Mouse (Mus musculus) urinary bladder, postnatal 4 days (tissue): Measurements from ENCODE around the gene Thsd4.

Experiments
- DNase-seq, 2 experiments: peaks; one replicate each; pipeline ENCODE4 v3.0.0; 2021 to 2022; ENCODE audit warnings: low spot score in 2 of 2

Thsd4 gene

DNA sequence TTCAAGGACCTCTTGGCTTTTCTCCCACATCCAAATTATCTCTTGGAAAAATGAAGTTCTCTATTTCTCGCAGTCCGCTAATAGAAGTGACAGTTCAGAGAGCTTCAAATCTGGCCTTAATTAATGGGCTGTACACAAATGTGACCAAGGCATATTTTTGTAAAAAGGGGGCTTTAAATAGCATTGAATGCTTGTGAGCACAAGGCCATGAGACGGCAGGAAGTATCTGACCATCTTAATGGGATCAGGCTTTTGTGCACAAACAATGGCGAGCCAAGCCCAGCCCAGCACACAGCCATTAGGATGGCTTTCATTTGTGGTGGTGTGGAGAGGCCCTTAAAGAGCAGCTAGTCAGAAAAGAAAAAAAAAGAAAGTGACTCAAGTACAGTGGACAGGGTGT lies 445.4 kb downstream of the Thsd4 start:
- no peak for DNase-seq

DNA sequence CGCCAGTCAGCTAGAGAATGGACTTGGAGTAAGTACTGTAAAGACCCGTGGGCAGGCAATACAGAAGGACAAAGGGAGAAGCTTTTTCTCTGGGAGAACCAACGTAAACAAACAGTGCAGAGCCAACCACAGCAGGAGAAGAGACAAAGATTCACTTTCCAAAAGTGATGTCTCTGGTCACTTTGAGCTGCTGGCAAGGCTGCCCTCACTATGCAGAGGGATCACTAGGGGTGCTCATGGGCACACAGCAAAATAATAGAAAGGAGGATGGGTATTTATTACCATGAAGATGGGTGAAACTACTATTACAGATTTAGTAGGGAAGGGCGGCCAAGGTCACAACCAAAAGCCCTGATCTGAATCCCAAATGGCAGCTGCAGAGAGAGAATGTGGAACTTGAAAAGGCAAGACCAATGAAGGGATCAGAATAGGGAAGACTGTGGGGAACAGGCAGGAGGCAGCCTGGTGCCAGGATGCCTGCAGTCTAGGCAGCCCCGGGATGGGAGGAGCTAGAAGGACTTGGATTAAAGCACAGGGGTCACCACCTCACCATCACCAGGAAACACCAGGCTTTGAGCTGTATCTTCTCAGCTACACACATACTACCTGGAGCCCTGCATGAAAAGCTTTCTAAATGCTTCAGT lies 450.1 kb downstream of the Thsd4 start:
- no peak for DNase-seq

DNA sequence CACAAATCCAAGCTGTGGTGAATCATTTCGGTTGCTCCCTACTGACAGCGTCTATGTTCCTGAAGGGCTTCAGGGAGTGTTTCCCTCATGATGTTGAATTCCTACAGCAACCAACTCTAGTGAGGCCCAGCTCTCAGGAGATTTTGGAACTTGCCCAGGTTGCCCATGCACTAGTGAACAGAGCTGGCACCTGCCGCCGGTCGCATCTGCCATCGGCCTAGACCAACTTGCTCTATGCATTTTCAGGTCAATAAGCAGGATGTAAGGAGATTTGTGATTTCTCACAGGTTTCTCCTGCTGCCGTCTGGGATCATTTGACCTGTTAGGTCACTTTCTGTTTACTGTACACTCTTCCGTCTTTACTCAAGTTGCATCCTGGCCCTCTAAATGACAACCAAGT lies 454.6 kb downstream of the Thsd4 start:
- no peak for DNase-seq

DNA sequence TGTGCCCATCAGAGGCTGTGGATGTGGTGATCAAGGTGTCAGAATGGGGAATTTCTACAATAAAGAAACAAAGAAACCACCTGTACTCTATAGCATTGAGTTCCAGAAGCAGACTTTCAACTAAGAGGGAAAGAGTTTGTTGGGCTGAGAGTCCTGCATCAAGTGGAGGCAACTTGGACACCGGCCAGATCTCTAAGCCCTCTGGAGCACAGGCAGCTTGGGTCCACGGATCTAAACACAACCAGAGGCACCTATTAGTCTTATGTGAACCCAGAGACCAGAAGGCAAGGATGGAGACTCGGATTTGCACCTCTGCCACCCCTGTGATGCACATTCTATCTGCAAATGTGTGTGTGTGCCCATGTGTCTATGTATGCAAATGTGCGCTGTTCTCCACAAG lies 456.7 kb downstream of the Thsd4 start:
- no peak for DNase-seq

DNA sequence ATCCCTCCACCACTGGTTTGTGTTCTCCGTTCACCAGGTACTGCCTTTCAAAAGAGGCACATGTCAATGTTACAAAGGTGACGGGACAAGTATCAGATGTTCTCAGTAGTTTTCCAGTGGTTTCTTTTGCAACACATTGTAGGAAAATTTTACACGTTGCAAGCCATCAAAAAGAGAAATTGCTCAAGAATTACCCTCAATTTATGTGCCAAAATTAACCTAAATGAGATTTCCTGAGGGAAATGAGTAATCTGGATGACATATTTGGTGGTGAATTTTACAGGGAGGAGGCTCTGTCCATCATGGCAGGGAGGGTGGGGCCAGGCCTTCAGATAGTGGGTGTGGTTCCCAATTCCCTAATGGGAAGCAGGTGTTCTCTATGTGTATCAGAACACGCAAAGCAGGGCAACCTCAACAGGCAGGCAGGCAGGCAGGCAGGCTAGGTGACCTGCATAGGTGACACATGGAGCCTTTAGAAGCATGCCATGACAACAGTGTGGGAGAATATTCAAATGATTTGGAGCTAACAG lies 458.6 kb downstream of the Thsd4 start:
- no peak for DNase-seq

DNA sequence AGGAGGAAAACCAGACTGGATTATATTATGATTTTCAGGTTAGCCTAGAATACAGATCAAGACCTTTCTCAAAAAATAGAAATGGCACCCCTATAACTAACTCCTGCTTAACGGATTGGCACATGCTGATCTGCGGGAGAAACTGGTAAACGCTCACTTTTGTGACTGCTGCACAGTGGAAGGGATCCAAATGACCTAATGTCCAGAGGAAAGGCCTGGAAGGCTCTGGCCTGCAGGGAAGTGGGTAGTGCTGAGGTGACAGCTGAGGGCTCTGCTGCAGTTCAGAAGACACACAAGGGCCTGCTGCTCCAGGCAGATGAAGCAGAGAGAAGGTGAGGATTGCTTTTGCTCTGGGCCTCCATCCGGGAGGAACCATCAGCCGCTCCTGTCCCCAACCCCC lies 465.7 kb downstream of the Thsd4 start:
- DNase-seq = no peak

DNA sequence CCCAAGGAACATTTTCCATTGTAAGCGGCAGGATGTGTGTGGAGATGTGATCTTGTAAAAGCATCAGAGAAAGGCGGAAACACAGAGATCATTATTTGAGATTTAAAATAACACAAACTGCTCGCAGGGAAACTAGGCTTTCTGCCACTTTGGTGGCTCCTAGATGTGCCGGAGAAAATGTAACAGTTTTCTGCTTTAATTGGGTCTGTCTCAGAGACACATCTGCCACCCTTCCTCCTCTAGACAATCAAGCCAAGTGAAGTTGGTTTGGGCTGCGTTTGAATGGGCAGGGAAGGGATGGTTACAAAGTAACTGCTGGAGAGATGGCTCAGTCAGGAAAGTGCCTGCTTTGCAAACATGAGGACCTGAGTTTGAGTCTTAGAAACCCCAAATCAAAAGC lies 466.9 kb downstream of the Thsd4 start:
- no peak for DNase-seq

DNA sequence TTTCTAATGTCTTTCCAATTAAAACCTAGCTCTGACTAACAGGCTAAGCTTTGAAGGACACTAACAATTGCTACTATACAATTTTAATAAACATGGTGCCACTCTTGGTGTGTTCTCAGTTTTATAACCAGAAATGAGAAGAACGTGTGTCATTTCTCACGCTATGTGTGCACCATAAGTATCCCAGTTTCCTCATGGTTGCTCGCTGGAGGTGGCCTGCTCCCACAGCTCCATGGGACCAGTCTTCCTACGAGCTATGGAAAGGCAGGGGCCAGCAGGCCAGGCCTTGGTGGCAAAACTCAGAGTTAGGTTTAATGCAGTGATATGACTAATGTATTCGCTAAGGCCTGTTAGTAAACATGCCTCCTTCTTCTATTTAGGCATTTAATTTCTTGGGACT lies 468.7 kb downstream of the Thsd4 start:
- DNase-seq = no peak

DNA sequence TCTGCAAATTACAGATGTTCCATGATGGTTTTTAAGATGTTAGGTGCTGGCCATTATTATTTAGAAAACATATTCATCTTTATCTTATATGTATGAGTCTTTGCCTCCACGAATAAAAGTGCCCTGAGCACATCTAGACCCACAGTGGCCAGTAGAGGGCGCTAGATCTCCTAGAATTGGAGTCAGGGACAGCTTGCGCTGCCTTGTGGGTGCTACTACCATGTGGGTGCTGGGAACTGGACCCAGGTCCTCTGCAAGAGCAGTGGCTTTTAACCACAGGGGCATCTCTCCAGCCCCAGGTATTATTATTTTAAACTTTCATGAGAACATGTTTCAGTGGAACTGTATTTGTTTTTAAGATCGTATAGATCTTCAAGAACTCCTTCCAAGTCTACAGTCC lies 469.4 kb downstream of the Thsd4 start:
- DNase-seq = no peak

DNA sequence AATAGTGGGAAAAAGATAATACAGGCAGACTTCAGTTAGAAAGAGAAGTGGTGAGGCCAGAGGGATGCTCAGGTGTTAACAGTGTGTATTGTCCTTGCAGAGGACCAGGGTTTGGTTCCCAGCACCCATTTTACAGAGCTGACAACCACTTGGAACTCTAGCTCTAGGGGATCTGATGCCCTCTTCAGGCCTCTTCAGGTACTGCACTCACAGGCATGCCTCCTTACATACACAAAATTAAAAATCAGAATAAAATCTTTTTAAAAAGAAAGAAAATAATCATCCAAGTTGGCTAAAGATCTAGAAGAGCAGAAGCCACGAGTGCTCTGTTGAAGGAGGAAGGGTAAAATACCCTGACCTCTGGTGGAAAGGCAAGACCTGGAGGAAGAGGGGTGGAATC lies 478.7 kb downstream of the Thsd4 start:
- no peak for DNase-seq

DNA sequence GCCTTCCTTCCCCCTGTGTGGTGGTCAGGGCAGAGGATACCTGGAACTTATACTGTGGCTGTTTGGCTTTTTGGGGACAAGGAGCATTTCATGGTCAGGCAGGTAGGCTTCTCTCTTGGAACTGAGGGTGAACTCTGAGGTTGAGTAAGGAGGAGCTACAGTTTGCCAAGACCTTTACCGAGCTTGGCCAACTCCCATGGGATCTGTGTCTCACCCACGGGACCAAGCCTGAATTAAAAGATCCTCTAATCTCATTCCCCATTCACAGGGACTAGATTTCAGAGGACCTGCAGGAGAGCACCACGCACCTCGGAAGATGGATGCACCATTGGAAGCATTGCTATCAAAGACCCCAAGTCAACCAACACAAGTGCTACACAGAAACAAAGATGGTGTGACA lies 487.0 kb downstream of the Thsd4 start:
- DNase-seq = no peak

DNA sequence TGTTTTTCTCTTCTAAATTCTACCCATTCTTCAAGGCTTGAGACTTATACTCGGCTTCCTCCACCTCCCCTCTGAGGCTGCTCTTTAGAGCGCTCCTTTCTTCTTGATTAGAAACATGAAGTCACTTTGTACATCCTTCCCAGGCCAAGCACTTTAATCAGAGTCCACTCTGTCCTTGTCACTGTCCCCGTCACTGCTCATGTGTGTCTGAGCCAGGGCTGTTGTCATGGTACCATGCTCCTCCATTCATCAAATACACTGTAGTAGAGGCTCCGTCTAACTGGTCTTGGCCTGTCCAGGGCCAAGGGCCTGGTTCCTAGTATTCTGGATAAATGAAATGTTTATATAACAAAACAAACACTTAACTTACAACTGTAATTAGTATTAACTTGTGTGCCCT lies 494.6 kb downstream of the Thsd4 start:
- DNase-seq = no peak

DNA sequence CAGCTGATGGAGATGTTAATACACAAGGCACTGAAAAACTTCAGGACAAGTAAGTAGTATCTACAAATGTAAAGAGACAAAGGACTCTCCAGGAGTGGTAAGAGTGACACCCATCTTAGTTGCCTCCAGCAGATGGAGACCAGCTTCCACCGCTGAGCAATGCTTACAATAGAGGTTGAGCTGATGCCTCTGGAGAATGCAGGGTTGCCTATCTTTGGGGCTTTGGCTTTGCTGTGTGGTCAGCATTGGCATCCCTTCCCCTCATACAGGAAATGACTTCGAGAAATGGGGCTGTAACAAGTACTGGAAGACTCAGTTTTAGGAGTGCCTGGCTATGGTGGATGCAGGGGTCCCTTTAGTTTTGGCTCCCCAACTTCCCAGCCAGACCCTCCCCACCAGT lies 495.1 kb downstream of the Thsd4 start:
- no peak for DNase-seq

DNA sequence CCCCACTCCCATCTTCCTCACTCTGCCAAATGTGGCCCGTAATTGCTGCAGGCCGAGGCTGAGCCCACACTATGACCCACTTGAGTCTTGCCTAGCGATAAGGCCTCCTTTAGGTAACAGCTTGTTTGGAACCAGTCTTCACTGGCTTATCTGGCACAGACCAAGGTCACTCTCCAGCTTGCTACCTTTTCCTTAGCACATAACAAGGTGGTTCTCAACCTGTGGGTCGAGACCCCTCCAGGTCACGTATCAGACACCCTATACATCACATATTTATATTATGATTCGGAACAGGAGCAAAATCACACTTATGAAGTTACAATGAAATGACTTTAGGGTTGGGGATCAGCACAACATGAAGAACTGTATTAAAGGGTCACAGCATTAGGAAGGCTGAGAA lies 495.9 kb downstream of the Thsd4 start:
- no peak for DNase-seq

DNA sequence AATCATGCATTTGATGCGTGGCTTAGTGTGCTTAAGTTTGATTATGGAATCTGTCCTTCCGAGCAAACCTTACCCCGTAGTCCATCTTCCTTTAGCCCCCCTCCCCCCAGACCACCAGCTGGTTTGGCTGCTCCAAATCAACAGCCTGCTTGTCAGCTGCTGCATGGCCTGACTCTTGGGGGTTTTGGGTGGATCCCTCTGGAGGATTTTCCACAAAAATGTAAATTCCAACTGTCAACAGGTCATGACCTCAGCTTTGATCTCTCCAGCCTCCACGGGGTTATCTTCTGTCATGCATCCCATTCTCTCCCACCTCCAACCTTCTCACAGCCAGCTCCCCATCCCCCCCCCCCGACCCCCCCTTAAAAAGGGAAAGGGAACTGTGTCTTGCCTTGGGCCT lies 496.9 kb downstream of the Thsd4 start:
- DNase-seq = no peak

DNA sequence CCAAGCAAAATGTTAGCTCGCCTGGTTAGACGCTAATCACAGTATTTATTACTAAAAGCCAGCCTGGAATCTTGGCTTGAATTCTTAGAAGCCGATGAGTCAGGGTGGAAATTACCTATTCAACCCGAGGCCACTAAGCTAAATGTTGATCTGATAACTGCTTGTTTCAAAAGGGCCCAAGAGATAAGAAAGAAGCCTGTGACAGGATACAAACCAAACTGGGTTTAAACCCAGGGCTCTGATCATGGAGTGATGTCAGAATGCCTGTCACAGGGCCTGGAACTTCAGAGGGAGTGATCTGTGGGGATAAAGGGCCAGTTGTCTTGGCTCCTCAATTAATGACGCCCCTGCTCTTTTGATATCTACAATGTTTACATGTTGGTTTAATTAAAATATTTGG lies 497.3 kb downstream of the Thsd4 start:
- DNase-seq = no peak

DNA sequence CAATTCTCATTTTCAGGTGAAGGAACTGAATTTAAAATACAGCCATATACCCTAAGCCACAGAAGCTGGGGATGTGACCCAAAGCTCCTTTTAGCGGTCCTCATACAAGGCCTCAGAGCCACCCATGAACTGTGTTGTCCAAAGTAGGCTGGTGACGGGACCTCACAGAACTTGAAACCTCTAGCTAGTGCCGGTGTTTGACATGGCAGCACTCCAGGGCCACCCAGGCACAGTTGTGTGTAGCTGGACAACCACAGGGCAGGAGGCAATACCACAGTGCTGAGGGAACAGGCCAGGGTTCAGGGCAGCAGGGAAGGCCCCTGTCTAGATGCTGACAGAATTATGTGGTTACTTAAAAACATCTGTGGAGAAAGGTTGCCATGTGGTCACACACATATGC lies 499.5 kb downstream of the Thsd4 start:
- DNase-seq = no peak

DNA sequence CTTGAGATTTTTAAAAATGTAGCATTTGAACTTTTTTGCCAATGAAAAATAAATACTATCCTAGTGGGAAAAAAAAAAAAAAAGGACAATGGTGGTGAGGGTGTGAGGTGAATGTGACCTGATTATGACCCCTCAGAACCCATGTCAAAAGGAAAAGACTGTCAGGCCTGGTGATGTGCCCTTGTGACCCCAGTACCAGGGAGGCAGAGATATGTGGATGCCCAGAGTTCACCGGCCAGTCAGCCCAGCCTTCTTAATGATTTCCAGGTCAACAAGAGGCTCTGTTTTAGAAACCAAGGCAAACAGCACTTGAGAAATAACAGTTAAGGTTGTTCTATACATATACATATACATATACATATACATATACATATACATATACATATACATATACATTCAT lies 501.4 kb downstream of the Thsd4 start:
- no peak for DNase-seq

DNA sequence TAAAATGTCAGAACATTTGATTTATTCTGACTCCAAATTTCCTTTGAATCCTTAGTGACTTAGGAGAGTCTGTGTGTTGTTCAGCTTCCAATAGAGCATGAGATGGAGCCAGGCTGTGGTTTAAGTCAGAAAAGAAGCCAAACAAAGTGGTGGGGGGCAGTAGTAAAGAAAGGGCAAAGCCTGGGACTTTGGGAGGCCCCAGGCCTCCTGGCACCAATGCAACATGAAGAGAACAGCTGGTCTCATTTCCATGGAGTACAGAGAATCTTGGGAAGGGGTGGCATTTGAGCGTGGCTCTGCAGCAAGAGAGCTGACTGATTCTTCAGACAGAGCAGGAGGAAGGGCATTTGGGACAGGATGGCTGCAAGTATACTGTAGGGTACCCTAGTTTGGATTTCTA lies 511.6 kb downstream of the Thsd4 start:
- no peak for DNase-seq

DNA sequence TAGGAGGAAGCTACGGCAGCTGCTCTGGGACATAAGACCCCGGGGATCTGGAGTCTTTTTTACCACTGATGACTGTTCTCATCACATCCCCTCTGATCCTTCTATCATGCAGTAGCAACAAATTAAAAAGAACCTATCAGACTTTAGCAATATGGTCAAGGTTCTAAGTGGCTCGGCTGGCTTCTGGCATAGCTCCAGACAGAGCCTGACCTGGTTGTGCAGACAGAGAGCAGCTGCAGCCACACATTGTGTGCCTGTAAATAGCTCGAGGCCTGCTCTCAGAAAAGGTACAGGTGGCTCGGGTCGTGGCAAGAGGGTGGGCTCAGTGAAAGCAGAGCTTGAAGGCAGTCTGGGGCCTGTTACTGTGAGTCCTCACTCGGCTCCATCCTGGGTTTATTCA lies 512.9 kb downstream of the Thsd4 start:
- DNase-seq = no peak

DNA sequence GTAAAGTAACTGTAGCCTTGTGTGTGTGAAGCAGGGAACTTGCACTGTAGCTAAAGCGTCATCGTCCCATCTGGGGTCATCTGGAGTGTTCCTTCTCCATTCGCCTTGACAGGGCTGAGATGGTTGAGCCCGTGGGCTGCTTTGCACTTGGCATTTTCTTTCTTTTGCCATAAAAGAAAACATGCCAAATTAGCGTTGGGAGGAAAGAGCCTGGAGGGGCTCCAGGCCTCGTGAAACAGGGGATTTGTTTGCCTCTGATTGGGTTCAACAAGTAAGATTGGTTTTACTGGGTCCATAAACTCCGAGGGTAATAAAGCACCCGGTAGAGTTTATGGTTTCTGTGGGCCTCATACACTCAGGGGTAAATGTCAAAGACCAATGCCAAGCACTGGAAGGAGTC lies 519.5 kb downstream of the Thsd4 start:
- DNase-seq = no peak

DNA sequence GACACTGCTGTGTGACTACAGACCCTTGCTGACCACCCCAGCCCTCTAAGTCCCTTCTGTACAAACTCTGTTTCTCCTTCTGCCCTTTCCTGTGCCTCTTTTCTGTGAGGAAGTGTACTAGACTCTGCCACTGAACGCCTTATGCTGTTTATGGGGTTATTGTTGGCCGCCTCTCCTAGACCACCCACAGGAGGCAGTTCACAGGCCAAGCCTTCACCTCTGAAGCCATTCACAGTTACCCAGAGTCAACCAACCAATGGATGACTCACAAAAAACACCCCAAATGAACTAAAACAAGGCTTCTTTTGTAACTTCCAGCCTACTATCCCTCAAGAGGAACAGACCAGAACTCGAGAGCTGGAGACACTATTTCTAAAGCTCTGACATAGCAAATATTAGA lies 520.4 kb downstream of the Thsd4 start:
- DNase-seq = no peak

DNA sequence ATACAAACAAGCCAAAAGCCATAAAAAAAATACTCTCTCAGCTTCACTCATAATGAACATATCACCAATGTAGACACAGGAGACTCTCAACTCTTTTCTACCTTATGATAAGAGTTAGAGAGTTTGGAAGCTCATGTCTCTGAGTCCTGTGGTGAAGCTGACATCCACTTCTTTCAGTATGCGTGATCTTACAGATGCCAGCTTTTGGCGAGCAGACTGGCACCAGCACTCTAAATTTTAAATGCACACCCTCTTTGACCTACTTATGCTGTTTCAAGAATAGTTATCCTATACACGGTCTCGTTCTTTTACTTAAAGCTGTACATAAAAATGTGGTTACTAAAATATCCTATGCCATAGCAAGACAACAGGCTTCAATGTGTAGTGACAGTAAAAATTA lies 524.1 kb downstream of the Thsd4 start:
- DNase-seq = no peak

DNA sequence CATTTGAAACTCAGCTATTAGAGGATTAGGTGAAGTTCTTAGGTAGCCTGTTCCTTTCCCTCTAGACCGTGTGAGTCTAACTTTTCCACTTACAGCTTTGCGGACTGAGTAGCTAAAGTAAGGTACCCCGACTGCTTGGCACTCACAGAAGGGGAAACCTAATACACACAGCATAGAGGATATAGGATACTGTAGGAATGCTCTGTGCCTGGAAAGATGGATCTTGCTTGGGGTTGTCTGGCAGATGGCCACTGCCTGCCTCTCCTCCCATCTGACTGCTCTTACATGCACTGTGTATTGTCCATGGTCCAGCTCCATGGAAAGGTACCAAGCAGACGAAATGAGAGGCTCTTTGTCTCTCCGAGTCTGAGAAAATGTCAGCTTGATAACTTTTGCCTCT lies 530.4 kb downstream of the Thsd4 start:
- DNase-seq = no peak
